Mouse (Mus musculus) embryonic facial prominence, embryonic 13.5 days (tissue): ENCODE measurements around the gene Gm49405. TPM values are rescaled to one million over a fixed set of nuclear protein-coding genes. Genes with fewer than 3 reads are reported as not detected.

Source experiments
- ATAC-seq: fragments of 200-750 bp; cut with Nextera tagmentation; 2 replicates; pipeline ENCODE4 v1.8.0; 2017; ENCODE audit warnings: low read depth; ENCODE audit not compliant: insufficient number of reproducible peaks, insufficient read depth, low FRiP score, low TSS enrichment
- H3K27ac ChIP-seq: fragments of 300-500 bp; sonication (generic); 2 replicates; pipeline ENCODE4 v1.5.1; 2015; ENCODE audit warnings: moderate library complexity, mild to moderate bottlenecking, inconsistent platforms
- H3K27me3 ChIP-seq: fragments of 300-500 bp; sonication (generic); 2 replicates; pipeline ENCODE4 v1.6.1; 2015; ENCODE audit warnings: mild to moderate bottlenecking, inconsistent platforms
- H3K36me3 ChIP-seq: fragments of 300-500 bp; sonication (generic); 2 replicates; pipeline ENCODE4 v1.6.1; 2015; ENCODE audit warnings: mild to moderate bottlenecking, inconsistent platforms
- H3K4me1 ChIP-seq: fragments of 300-500 bp; sonication (generic); 2 replicates; pipeline ENCODE4 v1.6.1; 2015; ENCODE audit warnings: inconsistent platforms
- H3K4me2 ChIP-seq: fragments of 300-500 bp; sonication (generic); 2 replicates; pipeline ENCODE4 v1.6.1; 2015; ENCODE audit warnings: moderate library complexity, mild to moderate bottlenecking, inconsistent platforms
- H3K4me3 ChIP-seq: fragments of 300-500 bp; sonication (generic); 2 replicates; pipeline ENCODE4 v1.5.1; 2015; ENCODE audit warnings: mild to moderate bottlenecking, inconsistent platforms
- H3K9ac ChIP-seq: fragments of 300-500 bp; sonication (generic); 2 replicates; pipeline ENCODE4 v1.6.1; 2015; ENCODE audit warnings: mild to moderate bottlenecking, inconsistent platforms
- H3K9me3 ChIP-seq: fragments of 300-500 bp; sonication (generic); 2 replicates; pipeline ENCODE4 v1.6.1; 2016; ENCODE audit warnings: inconsistent platforms
- WGBS: fragments of 180-500 bp; shearing (Covaris S2); methylation state at CpG from one replicate; pipeline ENCODE4 v1.1.7; 2015; ENCODE audit warnings: mixed read lengths; 5-methylcytosine and 5-hydroxymethylcytosine counted together
- polyA plus RNA-seq: library from polyadenylated mRNA; unstranded; fragments of >200 nt; fragmentation: Nextera tagmentation; extraction: Ambion mirVana; gene quantifications from 2 replicates; pipeline ENCODE4 v1.2.1, GENCODE M21; 2015

The Gm49405 gene
- polyA plus RNA-seq, 1 experiment from 2014 or later, result 6.5 TPM

DNA sequence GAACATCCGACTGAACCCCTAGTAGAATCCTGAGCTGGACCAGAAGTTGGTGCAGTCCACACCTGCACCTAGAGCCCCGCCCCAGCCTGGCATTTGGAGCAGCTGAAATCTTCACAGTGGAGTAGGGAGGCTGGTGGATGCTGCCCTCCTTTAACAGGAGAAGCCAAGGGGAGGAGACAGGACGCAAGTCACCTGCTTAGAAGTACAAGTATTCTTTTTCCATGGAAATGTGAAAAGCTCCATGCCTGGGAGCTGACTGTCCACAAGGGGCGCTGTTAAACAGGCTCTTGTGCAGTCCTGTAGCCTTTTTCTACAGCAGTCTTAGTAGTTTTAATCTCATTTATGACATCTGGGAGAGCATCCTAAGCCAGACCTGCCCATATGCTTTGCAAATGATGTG, 11.7 kb upstream of the Gm49405 start:
- Histone ChIP-seq H3K9me3 (no peaks in the 10 kb centered on the region; the same call in 1 of the 2 replicates), H3K9ac (no peak overlapping the region), H3K4me3 (no peak overlapping the region), H3K36me3 (no peaks in the 10 kb centered on the region), H3K4me2 (no peak overlapping the region), H3K27ac (no peak overlapping the region), H3K27me3 (no peaks in the 10 kb centered on the region), H3K4me1 (peaks cover 14% of the 10 kb centered on the region)
- WGBS, result 85% methylated on average over 4 of the region's 4 CpGs
- ATAC-seq, result no peak

DNA sequence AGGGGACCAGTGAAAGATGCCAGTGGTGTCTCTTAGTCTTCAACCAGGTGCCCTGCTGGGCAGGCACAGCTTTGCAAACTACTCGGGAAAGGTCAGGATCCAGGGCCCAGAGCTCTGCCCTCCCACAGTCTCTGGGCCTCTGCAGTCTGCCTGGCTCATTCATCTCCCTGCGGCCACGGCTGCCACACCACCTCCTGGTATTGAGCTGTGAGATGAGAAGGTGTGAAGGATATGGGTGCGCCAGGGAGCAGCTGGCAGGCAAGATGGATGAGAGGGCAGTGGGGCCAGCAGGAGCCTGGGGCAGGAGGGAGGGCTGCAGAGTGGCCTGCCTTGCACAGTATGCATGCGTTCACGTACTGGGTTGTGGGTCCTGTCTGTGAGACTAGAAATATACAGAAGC, 9.6 kb upstream of the Gm49405 start:
- peak overlapping the region; percentile 27; the same call in 1 of the 2 replicates for H3K9ac ChIP-seq
- no peak overlapping the region for H3K27ac ChIP-seq
- no peak overlapping the region for H3K4me2 ChIP-seq
- H3K9me3 ChIP-seq, result no peaks in the 10 kb centered on the region; the same call in 1 of the 2 replicates
- H3K36me3 ChIP-seq, result no peaks in the 10 kb centered on the region
- no peaks in the 10 kb centered on the region for H3K27me3 ChIP-seq
- WGBS, result 62% methylated on average over 6 of the region's 6 CpGs
- peaks cover 12% of the 10 kb centered on the region for H3K4me1 ChIP-seq
- ATAC-seq, result no peak
- no peak overlapping the region for H3K4me3 ChIP-seq

DNA sequence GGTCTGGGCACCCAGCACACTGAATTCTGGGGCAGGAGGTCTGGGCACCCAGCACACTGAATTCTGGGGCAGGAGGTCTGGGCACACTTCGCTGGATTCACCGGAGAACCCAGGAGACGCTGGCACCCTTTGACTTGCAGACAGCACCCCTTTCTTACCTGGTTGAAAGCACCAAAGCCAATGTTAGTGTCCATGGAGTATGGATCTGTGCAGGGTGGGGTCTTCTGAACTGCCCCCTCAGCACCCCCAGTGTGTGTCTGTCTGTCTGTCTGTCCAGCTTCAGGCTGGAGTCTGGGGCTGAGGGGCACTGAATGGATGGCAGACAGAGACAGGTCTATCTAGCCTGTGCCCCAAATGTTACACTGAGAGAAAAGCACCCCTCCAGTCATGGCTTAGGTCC, 8.9 kb upstream of the Gm49405 start:
- no peak for ATAC-seq
- 95% methylated on average over 3 of the region's 3 CpGs for WGBS
- no peak overlapping the region for H3K27ac ChIP-seq
- no peaks in the 10 kb centered on the region for H3K36me3 ChIP-seq
- H3K4me3 ChIP-seq, result no peak overlapping the region
- no peaks in the 10 kb centered on the region; the same call in 1 of the 2 replicates for H3K9me3 ChIP-seq
- H3K4me1 ChIP-seq, result peaks cover 8% of the 10 kb centered on the region
- H3K4me2 ChIP-seq, result no peak overlapping the region
- no peaks in the 10 kb centered on the region for H3K27me3 ChIP-seq
- H3K9ac ChIP-seq, result no peak overlapping the region

DNA sequence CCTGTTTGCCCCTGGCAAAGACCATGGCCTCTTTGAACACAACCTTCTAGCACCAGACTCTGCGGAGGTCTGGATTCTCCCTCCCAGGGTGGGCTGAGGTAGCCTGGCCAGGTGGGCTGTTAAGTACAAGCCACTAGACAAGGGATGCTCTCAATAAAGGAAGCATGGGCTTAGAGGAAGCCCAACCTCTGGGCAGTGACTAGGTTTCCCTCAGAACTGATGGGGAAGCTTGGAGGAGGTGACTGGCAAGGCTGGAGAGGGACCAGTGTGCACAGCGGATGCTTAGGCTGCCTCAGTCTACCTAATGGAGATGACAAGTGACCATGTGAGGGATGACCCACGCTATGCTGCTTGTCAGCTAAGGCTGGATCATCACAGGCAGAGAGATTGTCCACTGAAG, 8.5 kb upstream of the Gm49405 start:
- H3K27me3 ChIP-seq, result no peaks in the 10 kb centered on the region
- H3K9ac ChIP-seq, result no peak overlapping the region
- no peaks in the 10 kb centered on the region for H3K36me3 ChIP-seq
- H3K4me1 ChIP-seq, result peaks cover 4% of the 10 kb centered on the region; the same call in 1 of the 2 replicates
- 83% methylated on average over 3 of the region's 3 CpGs for WGBS
- ATAC-seq, result no peak
- H3K4me2 ChIP-seq, result no peak overlapping the region
- no peaks in the 10 kb centered on the region; the same call in 1 of the 2 replicates for H3K9me3 ChIP-seq
- no peak overlapping the region for H3K27ac ChIP-seq
- no peak overlapping the region for H3K4me3 ChIP-seq

DNA sequence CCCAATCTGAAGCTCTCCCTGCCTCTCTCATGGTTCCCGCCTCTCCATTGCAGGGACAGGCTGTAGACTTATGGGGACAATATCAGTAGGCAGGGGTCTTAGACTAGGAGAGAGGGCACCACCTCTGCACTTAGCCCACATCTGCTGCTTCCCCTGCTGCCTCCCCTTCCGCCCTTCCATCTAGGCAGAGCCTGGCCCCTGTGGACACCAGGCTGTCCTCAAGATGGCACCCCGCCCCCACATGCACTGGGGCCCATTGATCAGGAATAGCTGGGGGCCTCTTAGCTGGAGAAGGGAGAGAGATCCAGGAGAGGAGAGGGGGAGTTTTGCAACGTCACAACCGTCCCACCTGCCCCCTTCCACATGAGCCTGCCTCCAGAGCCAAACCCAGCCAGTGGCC, 8.0 kb upstream of the Gm49405 start, which contains the start of gene Tbx10:
Gene Tbx10 (plus strand): TSS at position 337 of the 400 bp plus-strand sequence.
- Histone ChIP-seq H3K27ac (no peak within 1 kb of the TSS), H3K4me3 (no peak within 1 kb of the TSS), H3K27me3 (no peaks in the 10 kb centered on the region), H3K9ac (no peak within 1 kb of the TSS), H3K4me2 (no peak within 1 kb of the TSS), H3K36me3 (no peaks in the 10 kb centered on the region), H3K9me3 (no peaks in the 10 kb centered on the region; the same call in 1 of the 2 replicates), H3K4me1 (0 out of 2 replicates have a peak, but pooled peaks cover 3% of the 10 kb centered on the region)
- WGBS, result 54% methylated on average over 5 of the region's 5 CpGs
- ATAC-seq, result no peak

DNA sequence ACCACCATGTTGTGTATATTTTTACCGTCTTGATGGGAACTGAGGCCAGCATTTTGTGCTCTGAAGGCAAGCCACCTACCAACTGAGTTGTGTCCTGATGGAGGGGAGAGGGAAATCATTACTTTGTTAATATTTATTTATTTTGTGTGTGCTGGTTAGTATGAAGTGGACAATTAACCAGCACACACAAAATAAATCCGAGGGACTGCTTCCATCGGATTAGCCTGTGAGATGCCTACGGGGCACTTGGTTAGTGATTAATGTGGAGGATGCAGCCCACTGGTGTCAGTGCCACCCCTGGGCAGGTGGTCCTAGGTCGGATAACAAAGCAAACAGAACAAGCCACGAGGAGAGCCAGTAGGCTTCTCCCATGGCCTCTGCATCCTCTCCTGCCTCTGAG, 5.5 kb upstream of the Gm49405 start:
- no peak overlapping the region for H3K9ac ChIP-seq
- no peaks in the 10 kb centered on the region for H3K27me3 ChIP-seq
- no peaks in the 10 kb centered on the region for H3K9me3 ChIP-seq
- peaks cover 10% of the 10 kb centered on the region for H3K4me1 ChIP-seq
- H3K27ac ChIP-seq, result no peak overlapping the region
- no peak for ATAC-seq
- WGBS, result 70% methylated on average over 6 of the region's 6 CpGs
- no peak overlapping the region for H3K4me3 ChIP-seq
- H3K4me2 ChIP-seq, result no peak overlapping the region
- no peaks in the 10 kb centered on the region for H3K36me3 ChIP-seq

DNA sequence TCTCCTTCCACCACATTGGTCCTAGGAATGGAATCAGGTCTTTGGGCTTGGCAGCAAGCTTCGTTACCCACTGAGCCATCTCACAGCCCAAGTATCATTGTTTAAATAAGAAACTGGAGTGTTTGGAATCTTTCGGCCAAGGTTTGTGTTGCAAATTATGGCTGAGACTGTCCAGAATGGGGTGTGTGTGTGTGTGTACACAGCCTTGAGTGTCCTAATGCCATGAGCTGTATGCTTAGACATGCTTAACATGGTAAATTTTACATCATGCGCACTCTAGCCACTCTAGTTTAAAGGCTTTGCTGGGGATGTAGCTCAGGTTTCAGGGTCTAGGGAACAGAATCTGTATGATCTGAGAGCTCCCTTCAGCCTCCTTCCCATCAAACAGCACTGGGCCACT, 4.9 kb upstream of the Gm49405 start:
- H3K4me3 ChIP-seq, result no peak overlapping the region
- H3K9me3 ChIP-seq, result no peaks in the 10 kb centered on the region
- peaks cover 10% of the 10 kb centered on the region for H3K4me1 ChIP-seq
- no peaks in the 10 kb centered on the region for H3K36me3 ChIP-seq
- no peak for ATAC-seq
- no peak overlapping the region for H3K9ac ChIP-seq
- H3K27ac ChIP-seq, result no peak overlapping the region
- no peaks in the 10 kb centered on the region for H3K27me3 ChIP-seq
- no peak overlapping the region for H3K4me2 ChIP-seq
- WGBS, result 81% methylated on average over 3 of the region's 3 CpGs

DNA sequence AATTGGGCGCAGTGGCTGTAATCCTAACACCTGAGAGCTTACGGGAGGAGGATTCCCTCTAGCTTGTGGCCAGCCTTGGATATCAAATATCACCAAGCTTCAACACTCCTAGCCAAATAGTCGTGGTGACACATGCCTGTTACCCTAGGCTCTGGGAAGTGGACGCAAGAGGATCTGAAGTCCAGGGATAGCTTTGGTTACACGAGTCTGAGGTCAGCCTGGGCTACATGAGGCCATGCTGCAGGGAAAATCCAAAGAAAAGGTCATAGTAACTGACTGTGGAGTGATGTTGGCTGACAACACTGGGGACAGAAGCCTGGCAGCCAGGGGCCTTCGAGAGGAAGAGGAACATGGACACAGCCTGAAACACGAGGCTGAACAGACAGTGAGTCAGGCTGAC, 4.3 kb upstream of the Gm49405 start:
- no peak overlapping the region for H3K4me3 ChIP-seq
- peaks cover 14% of the 10 kb centered on the region for H3K4me1 ChIP-seq
- no peak overlapping the region for H3K9ac ChIP-seq
- no peak for ATAC-seq
- H3K36me3 ChIP-seq, result no peaks in the 10 kb centered on the region
- H3K4me2 ChIP-seq, result no peak overlapping the region
- no peaks in the 10 kb centered on the region for H3K27me3 ChIP-seq
- no peak overlapping the region for H3K27ac ChIP-seq
- H3K9me3 ChIP-seq, result no peaks in the 10 kb centered on the region
- WGBS, result 55% methylated on average over 7 of the region's 7 CpGs

DNA sequence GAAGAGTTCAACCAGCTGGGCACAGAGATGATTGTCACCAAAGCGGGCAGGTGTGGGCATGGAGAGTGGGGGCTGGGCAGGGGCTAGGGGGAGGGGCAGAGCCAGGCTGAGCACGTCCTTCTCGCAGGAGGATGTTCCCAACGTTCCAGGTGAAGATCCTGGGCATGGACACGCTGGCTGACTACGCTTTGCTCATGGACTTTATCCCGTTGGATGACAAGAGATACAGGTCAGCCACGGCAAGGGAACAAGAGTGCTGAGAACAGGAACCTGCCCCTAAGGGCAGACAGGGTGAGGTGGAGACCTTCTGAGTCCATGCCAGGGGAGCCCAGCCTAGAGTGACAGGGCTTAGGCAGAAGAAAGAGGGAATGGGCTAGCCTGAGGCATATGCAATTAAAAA, 3.7 kb upstream of the Gm49405 start:
- H3K27me3 ChIP-seq, result no peaks in the 10 kb centered on the region
- no peak overlapping the region for H3K27ac ChIP-seq
- no peak for ATAC-seq
- no peak overlapping the region for H3K9ac ChIP-seq
- H3K36me3 ChIP-seq, result no peaks in the 10 kb centered on the region
- H3K4me3 ChIP-seq, result no peak overlapping the region
- H3K4me1 ChIP-seq, result peaks cover 20% of the 10 kb centered on the region
- 84% methylated on average over 8 of the region's 8 CpGs for WGBS
- no peak overlapping the region for H3K4me2 ChIP-seq
- no peaks in the 10 kb centered on the region for H3K9me3 ChIP-seq

DNA sequence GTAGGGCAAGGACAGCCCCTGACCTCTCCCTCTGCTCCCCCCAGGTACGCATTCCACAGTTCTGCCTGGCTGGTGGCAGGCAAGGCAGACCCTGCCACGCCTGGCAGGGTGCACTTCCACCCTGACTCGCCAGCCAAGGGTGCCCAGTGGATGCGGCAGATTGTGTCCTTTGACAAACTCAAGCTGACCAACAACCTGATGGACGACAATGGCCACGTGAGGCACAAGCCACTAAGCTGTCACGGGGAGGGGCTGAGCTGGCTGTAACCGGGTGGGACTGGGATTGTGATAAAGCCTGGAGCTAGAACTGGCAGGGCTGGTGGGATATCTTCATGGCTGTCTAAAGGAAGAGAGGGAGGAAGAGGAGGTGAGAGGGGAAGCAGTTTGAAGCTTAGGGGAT, 3.2 kb upstream of the Gm49405 start:
- H3K9ac ChIP-seq, result no peak overlapping the region
- no peak overlapping the region for H3K4me3 ChIP-seq
- H3K36me3 ChIP-seq, result no peaks in the 10 kb centered on the region
- no peaks in the 10 kb centered on the region for H3K27me3 ChIP-seq
- no peak for ATAC-seq
- no peaks in the 10 kb centered on the region for H3K9me3 ChIP-seq
- H3K4me2 ChIP-seq, result no peak overlapping the region
- H3K27ac ChIP-seq, result no peak overlapping the region
- WGBS, result 61% methylated on average over 8 of the region's 8 CpGs
- peaks cover 22% of the 10 kb centered on the region for H3K4me1 ChIP-seq

DNA sequence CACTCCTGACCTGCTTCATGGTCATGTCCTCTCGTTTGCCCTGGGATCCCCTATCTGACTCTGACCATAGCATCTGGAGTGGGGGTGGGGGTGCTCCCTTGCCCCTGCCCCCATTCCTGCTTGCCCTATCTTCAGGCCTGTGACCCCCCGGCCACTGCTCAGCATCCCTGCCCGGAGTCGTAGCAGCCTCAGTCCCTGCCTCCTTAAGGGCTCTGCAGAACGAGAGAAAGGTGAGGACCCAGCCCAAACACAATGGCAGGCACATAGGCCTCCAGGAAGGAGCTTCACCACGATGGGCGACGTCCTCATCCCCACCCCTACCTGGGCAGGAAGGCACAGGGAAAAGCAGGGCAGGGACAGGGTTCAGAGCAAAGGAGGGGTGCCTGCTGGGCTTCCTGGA, 2.1 kb upstream of the Gm49405 start:
- H3K4me2 ChIP-seq, result no peak overlapping the region
- no peaks in the 10 kb centered on the region for H3K36me3 ChIP-seq
- 76% methylated on average over 8 of the region's 8 CpGs for WGBS
- no peak overlapping the region for H3K27ac ChIP-seq
- H3K4me1 ChIP-seq, result peaks cover 22% of the 10 kb centered on the region
- no peak for ATAC-seq
- no peak overlapping the region for H3K4me3 ChIP-seq
- H3K9ac ChIP-seq, result no peak overlapping the region
- H3K27me3 ChIP-seq, result no peaks in the 10 kb centered on the region
- no peaks in the 10 kb centered on the region for H3K9me3 ChIP-seq

DNA sequence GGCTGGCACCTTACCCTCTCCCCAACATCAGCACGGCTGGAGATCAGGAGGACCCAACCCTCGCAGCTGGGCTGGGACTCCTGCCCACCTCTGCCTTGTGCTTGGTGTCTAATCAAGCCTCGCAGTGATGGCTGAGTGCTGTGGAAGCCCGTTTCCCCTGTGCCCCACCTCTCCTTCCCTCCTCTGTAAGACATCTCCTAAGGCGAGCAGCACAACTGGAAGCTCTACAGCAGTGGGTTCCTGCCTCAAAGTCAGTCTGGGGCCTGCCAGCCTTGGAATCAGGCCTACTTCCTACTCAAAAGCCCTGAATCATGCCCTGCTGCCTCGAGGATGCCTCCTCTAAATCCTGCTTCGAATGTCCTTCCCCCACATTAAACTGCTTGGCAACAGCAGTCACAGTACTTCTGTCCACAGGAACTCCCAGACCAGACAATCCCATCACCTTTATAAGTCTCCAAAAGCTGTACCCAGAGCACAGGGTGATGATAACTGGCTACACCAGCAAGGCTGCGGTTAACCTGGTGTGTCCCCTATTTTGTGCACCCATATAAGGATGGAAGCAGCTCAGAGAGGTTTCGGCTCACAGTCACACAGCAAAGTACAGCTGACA, 1.2 kb upstream of the Gm49405 start:
- Histone ChIP-seq H3K9ac (peak overlapping the region; percentile 95), H3K4me3 (peak overlapping the region; percentile 76)

More for the DNA sequence above, 1.2 kb upstream of the Gm49405 start:
- WGBS, result 83% methylated on average over 9 of the region's 9 CpGs
- H3K4me2 ChIP-seq, result peak overlapping the region; percentile 87
- H3K9me3 ChIP-seq, result no peaks in the 10 kb centered on the region
- peaks cover 22% of the 10 kb centered on the region for H3K4me1 ChIP-seq
- no peak for ATAC-seq
- H3K27ac ChIP-seq, result no peak overlapping the region
- H3K27me3 ChIP-seq, result no peaks in the 10 kb centered on the region
- 0 out of 2 replicates have a peak, but pooled peaks cover under 1% of the 10 kb centered on the region for H3K36me3 ChIP-seq
